Mouse (Mus musculus): ENCODE measurements around the gene Foxj1. TPM values are rescaled to one million over a fixed set of nuclear protein-coding genes. Genes with fewer than 3 reads are reported as not detected.

Gene Foxj1
- polyA plus RNA-seq, 2 experiments from 2014 or later = not detected

DNA sequence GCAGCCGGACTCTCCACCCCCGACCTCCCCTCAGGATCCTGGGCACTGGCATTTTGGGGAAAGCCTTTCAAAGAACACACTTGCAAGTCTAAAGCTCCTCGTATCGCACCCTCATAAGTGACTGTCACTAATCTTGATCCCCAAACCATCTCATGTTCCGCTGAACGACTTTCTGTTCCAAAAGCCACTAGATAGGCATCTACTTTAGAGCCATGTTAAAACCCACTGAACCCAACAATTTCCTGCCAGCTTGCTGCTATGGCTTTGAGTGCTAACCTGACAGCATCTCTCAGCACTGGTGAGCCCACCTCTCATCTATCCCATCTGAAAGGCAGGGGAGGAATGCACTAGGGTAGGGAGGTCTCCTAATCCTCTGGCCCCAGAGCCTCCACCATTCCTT is 2.3 kb upstream of the Foxj1 start:
- ATAC-seq = no peak

DNA sequence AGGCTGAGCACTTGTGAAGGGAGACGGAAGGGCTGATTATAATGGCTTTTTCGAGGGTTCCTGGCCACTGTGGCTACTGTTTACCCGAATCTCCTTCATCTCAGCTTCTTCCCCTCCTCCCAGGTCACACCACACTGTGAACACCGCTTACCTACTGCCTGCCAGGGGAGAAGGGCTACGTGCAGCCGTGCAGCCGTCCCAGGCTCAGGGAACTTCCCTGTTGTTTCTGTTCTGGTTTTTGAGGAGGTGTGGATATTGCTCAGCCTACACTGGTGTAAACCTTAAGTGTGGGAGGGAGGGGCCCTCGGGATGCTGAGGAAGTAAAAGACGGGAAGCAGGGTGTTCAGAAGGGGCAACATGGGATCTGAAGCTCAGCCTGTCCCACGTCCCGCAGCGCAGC is 1.8 kb upstream of the Foxj1 start:
- no peak for ATAC-seq

DNA sequence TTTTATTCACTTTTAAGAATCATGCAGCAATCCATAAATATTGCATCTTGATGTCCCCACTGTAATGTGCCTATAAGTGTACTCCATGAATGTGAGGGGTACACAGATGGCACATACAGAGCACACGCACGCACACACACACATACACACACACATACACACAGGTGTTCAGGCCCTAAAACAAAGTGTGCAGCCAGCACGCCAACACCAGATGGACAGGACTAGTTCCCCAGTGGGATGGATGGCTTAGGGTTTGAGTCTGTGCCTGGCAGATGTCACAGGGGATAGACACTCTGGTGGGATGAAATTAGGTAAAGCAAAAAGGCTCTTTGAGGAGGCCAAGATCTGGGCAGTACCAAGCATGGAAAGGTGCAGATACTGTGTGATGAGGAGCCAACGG is 1.2 kb upstream of the Foxj1 start:
- ATAC-seq = no peak

DNA sequence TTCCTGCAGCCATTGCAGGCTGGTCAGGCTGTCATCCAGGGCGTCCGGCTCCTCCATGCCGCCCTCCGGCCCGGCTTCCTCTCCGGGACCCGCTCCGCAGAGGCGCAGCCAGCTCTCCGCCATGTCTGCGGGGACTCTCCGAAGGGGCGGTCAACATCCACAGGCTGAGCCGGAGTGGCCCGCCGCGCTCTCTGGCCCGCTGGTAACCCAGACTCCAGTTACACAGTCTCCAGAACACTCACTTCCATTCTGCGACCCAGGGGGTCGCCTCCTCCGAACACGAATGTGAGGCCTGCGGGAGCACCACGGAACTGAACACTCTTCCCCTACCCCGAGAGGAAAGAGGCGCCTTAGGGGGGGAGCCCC is 799 bp downstream of the Foxj1 start:
- no peak for ATAC-seq

DNA sequence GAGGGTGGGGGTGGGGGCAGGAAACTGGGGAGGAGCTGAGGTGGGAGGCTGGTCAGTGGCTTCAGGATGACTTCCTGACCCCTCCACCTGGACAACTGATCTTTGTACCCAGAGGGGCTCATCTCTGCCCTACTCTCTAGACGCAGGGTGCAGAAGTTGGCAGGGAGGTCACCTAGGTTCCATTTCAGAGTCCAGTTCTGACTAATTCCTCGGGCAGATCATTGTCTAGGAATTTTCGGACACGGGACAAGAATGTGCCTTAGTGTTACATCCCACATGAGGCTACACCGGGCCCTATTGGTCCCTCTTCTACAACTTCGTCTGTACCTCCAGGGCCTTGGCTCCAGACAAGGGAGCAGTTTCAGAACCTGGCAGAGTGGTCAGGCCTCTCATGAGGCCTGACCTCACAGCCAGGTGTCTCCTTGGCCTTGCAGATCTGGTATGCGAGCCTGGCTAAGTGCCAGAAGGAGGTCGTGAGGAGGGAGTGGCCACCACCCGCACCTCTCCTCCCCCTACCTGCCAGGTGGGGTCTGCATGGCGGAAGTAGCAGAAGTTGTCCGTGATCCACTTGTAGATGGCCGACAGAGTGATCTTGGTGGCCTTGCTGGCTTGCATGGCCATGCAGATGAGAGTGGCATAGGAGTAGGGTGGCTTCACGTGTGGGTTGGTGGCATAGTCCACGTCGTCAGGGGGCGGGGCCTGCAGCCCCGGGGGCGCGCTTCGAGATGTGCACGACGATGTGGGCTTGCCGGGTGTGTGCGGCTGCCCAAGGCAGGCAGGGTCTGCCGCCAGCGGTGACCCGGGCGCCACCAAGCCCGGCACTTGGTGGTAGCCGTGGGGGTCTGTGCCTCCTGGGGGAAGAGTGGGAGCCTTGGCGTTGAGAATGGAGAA is 1.4 kb downstream of the Foxj1 start:
- ATAC-seq = no peak

DNA sequence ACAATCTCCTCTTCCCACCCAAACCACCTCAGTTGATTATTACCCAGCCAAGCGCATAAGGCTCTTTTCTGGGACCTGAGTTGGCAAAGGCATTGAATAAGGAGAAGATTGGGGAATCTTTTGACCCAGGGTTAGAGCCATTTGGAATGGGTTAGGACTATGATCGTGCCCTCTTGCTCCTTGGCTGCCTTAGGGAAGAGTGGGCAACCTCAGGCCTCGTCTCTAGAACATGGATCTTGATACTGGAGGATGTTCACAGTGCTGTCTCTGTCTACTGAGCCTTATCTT is 2.3 kb downstream of the Foxj1 start:
- no peak for ATAC-seq

DNA sequence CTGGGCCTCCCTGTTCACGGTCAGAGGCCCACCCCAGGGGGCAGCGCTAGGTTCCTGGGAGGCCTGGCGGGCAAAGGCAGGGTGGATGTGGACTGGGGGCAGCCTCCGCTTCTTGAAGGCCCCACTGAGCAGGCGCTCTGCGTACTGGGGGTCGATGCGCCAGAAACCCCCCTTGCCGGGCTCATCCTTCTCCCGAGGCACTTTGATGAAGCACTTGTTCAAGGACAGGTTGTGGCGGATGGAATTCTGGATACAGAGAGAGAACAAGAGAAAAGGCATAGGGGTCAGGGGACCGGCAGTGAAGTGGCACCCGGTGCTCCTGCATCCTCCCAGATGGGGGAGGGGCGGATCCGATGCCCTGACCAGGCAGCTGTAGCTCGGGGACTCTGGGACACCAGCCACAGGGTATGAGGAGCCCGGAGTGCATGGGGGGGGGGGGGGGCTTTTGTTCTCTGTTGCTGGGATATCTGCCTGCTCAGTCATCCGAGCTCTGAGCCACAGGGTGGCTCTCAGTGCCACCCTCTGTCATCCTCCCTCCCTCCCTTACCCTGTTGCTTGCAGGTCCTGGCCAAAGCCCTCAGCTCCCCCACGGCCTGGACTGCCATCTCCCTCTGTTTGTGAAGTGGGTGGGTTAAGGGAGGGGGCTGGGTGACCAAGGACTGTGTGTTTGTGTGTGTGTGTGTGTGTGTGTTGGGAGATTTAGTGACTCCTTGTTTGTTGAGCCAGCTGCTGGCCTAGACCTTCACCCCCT is 2.8 kb downstream of the Foxj1 start:
- ATAC-seq = no peak

DNA sequence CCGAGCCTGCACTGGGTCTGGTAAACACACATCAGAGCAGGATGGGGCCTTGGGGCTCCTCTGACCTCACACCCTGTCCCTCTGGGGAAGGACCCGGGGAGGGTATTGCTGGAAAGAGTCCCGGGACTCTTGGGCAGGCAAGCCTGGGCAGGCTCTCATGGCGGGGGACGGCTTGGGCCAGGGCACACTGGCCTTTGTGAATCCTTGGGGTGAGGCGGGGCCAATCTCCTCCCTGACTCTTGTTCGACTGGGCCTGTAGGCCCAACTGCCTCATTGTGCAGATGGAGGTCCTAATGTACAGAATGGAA is 5.0 kb downstream of the Foxj1 start:
- ATAC-seq = no peak

DNA sequence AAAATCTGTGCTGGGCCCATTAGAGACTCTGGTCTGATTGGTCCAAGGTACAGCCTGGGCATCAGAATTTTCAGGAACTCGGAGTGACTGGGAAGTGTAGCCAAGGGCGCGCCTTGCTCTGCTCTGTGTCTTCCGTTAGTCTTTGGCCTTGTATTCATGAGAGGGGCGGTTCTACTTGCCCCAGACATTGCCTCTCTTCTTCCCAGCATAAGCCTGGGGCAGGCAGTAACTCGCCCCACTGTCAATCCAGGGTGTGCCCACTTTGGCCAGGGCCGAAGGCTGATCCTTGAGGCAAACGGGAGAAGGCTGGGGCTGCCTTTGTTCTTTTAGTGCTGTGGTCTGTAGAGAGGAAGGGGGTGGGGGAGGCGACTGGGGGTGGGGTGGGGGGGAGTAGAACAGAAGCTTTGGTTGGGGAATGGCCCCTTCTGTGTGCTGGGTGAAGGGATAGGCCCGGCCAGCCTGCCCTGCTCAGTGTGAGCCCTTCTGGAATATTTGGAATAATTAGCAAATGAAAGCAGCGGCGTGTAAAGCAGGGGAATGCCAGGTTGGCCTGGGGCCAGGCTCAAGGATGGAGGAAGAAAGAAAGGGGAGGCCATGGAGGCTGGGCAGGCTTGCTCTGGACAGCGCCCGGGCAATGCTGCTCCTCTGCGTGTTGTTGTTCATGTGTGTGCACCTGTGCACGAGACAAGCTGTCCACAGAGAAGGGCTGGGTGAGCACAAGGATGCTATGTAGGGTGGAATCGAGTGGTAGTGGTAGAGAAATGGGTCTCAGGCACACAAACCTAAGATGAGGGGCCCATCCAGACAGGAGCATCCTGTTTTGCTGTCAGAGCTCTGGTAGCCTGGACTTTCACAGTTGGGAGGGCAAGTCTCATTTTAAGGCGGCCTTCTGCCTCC is 5.6 kb downstream of the Foxj1 start:
- no peak for ATAC-seq

DNA sequence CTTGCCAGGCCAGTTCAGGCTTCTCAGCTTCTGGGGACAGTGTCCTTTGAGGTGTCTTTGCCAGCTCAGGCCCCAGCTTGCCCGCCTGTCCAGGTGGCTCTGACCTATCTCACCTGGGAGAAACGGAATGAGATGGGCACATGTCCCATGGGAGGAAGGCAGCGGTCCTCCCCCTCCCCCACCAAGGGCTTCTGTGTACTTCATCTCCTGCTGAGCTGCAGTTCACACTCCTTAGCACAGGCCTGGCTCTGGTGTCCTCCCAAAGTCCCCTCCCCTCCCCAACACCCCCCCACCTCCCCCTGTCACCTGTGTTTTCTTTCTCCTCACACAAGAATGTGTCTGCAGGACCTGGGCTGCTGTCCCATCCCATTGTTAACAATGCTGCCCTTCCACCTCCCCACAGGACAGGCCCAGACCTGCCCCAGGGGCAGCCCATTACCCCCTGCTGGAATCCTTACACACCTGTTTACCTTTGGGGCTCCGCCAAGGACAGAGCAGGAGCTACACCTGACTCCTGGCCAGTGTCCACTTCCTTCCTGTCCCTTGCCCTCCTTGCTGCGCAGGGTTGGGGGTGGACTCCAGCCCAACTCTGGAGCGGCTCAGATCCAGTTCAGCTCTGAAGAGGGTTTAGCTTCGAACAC is 8.1 kb downstream of the Foxj1 start:
- ATAC-seq = no peak

DNA sequence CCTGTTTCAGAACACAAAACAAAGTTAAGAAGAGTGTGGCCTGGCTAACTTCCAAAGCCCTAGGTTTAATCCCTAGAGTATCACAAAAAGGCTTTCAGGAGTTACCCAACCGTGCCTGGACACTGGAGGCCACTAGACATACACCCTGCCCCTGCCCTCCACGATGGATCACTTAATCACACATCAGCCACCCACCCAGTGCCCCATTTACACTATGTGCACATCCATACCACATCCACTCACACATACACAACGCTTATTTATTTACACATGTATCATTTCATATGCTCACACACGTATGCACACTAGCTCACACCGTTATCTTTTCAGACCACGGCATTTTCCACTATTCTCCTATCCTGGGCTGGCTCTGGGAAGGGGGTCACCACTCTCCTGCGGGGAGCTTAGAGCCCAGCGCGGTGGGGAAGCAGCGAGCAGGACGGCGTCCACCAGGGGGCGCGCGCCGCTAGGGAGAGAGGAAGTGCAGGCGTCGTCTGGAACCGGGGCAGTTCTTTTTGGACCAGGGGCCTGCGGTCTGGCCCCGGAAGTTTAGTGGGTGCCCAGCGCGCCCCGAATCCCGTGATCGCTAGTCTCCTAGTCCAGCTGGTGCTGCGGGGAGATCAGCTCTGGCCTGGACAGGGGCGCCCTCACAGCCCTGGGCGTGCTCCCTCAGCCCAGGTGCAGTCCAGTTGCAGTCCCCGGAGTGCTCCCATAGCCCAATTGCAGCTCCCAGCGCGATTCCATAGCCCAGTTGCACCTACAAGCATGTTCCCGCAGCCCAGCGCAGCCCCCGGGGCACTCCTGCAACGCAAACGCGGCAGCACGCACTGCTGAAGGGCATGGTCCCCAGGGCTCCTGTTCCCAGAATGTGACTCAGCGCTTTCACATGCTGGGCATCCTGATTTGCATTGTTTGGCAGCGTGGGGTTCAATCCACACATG is 16.2 kb downstream of the Foxj1 start:
- peak; percentile 83 for ATAC-seq

DNA sequence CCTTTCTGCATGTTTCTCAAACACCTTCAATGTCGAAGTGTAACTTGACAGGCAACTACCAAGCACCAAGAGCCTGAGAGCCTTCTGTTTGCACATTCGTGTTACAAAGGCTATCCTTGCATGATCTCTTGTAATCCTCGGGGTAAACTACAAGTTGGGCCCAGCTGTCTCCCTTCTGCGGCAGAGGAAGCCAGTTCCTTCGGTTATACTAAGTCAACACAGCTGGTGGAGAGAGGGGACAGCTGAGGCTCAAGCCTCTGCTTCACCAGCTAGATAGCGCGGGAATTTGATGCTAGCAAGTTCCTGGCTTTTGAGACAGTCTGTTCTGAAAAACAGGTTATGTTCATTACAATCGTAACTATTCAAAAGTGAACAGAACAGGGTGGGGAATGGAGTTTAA is 22.8 kb downstream of the Foxj1 start:
- ATAC-seq = no peak

DNA sequence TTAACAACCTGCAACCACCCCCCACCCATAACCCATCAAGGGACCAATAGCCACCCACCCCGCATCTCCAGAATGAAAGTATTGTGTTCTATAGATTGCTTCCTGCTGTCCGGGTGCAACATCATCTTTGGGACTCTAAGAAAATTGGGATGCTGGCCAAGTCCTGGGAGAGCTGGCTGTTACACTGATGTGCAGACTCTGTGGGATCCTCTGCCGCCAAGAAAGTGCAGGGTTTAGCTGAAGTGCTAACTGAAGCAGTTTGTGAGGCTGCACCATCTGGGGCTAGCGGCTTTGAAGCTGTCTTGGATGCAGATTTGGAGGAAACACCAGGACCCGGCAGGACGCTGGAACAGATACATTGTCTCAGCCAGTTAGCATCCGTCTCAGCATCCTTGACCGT is 24.0 kb downstream of the Foxj1 start:
- no peak for ATAC-seq

DNA sequence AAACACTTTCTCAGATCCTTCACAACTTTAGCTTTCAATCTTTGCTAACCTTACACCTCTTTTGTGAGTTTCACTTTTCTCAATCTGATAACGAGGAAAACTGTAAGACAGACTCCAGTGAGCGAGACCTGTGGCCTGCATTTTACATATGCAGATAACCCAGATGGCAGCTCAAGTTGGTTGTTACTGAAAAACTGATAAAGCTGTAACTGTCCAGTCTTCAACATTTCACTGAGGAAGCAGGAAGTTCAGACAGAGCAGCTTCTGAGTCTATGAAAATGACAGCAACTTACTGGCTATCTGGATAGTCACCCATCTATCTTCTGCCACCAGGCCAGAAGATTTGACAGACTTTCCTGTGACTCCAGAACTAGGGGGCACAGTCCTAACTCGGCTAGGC is 25.6 kb downstream of the Foxj1 start:
- no peak for ATAC-seq

DNA sequence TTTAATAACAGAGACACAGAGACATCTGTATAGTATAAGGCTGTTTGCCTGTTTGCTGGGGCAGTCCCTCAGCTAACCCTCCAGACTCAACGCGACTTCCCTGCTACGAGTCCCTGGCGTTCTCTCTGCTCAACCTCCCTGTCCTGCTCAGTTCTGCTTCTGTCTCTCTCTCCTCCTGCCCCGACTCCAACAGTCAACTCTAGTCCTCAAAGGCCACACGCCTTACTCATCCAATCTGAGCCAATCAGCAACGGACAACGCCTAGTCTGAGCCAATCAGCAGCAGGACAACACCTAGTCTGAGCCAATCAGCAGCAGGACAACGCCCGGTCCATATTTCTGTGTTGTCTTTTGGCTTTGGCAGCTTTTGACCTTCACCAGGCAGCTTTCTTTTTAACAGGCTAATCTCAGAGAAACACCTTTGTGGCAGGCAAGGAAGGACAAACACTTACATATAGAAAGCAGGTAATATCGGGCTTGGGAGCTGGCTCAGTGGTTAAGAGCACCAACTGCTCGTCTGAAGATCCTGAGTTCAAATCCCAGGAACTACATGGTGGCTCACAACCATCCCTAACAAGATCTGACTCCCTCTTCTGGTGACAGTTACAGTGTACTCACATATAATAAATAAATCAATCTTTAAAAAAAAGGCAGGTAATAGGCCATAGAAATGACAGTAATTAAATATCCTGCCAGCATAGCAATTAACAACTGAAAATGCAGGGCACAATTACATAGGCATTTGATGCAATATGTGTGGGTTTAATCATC is 27.3 kb downstream of the Foxj1 start:
- ATAC-seq = no peak

DNA sequence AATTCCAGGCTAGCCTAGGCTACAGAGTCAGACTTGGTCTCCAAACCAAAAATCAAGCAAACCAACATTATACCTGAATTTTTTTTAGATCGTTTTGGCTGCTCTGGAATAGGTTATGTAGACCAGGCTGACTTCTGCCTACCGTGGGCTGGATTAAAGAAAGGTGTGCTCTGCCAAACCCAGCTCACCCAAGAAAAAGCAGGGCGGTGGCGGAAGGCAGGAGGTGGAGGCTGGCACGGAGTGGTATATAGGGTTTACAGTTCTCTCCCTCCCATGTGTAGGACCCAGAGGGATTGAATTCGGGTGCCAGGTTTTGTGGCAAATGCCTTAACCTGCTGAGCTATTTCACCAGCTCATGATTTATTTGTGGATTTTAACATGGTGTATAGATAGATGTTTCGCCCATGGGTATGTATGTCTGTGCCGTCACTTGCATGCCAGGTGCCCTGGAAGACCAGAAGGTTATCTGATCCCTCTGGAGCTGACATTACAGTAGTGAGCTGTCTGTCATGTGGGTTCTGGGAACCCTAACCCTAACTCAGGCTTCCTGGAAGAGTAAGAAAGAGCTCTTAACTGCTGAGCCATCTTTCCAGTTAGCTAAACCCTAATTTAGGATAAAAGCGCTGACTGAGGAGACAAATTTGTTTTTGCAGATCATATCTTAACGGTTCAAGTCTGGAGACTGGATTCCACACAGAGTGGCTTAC is 28.0 kb downstream of the Foxj1 start, which contains the start of gene Exoc7:
TSS of gene Exoc7 (minus strand) at position 215 of the 707 bp plus-strand sequence.
- no peak for ATAC-seq

DNA sequence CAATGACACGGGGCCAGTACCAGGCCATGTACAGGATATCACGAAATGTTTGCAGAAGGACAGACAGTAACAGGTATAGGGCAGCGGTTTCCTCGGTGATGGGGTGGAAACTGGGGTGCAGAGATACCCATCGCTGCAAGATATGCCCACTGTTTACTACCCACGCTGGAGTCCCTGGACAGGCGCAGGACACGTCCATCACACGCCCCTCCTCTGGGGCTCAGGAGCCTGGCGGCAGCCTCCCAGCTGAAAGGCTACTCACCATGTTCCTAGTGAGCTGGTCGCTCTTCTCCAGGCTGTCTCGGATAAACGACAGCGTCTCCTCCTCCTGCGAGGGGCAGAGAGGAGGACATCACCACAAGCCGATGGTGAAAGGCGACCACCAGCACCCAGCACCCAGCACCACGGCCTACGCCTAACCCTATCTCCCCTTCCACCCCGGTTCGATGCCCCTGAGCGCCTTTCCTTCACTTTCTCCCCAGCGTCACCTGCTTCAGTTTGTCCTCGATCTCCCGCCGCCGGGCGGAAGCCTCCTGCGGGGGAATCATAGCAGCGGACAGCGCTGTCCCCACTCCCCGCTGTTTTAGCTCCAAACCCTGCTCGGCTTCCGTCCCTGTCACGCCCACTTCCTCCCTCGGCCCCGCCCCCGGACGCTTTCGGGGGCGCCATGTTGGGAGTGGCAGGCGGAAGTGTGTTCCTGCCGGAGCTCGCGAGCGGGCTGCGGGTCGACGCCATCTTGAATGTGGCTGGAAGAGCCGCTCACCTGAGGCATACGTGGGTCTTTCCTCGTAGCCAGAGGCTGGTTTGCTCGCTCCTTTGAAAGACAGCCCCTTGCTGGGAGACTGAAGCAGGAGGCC is 28.8 kb downstream of the Foxj1 start:
- peak; percentile 97 for ATAC-seq

DNA sequence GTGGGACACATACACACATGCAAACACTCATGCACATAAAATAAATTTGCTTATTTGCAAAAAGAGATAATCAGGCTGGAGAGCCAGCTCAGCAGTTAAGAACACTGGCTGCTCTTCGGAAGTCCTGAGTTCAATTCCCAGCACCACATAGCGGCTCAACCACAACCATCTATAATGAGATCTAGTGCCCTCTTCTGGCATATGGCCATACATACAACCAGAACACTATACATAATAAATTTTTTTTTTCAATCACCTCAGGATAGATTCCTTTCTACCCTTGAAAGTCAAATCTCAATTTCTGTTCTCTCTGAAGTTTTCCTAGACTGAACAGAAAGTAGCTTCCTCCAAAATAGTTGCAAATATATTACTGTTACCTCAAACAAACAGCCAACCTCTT is 29.8 kb downstream of the Foxj1 start:
- no peak for ATAC-seq

DNA sequence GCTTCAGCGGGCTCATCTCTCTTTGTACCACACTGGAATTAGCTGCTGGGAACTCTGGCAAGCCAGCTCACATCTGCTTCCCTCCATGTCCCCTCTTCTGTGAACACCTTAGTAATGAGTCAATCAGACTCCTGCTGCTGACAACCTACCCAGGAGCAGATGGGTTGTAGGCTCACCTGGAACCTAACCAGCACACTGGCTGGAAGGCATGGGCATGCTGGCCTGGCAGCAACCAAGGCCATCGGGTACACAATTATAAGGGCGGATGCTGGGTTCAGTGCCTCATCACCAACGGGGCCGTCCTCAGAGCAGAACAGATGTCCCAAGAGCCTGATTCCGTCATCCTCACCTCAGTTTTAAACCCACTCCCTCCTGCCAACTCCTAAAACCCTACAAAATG is 36.6 kb downstream of the Foxj1 start:
- ATAC-seq = no peak
